Mouse (Mus musculus): ENCODE results near the gene Arhgap32. TPM values are rescaled to one million over a fixed set of nuclear protein-coding genes. Genes with fewer than 3 reads are reported as not detected.
A peak's percentile ranks its signal among the peaks of the same experiment; 100 is the strongest.

The Arhgap32 gene
- polyA plus RNA-seq, 1 experiment from 2014 or later = 11.0 TPM

- H3K27ac ChIP-seq (ENCODE audit: low read length) = peak overlapping the region; percentile 71
These were observed 119.0 kb downstream of the Arhgap32 start for GRCm38 (mm10) chr9:32234767-32235489.

GRCm38 (mm10) chr9:32238899-32239298 is 123.0 kb downstream of the Arhgap32 start:
- WGBS = 63% methylated on average over 10 of the region's 10 CpGs

More at GRCm38 (mm10) chr9:32234767-32235489, 119.0 kb downstream of the Arhgap32 start:
- H3K9me3 ChIP-seq (ENCODE audit: control insufficient read depth, low read length) = no peaks in the 10 kb centered on the region
- H3K9ac ChIP-seq (ENCODE audit: low read depth, low read length) = no peak overlapping the region
- H3K4me2 ChIP-seq (ENCODE audit: low read depth, low read length) = no peak overlapping the region
- no peaks in the 10 kb centered on the region for H3K36me3 ChIP-seq (ENCODE audit: control insufficient read depth, insufficient read depth, low read length)
- H3K4me3 ChIP-seq (ENCODE audit: low read length) = no peak overlapping the region
- no peaks in the 10 kb centered on the region for H3K27me3 ChIP-seq (replicated peaks; ENCODE audit: control insufficient read depth, insufficient read depth, low read length)
- WGBS = 57% methylated on average over 3 of the region's 3 CpGs
- peak; percentile 90 for ATAC-seq
- peaks cover 18% of the 10 kb centered on the region for H3K4me1 ChIP-seq (ENCODE audit: control insufficient read depth, insufficient read depth, low read length)

GRCm38 (mm10) chr9:32239427-32239826 is 123.5 kb downstream of the Arhgap32 start:
- no peaks in the 10 kb centered on the region for H3K9me3 ChIP-seq (ENCODE audit: control insufficient read depth, low read length)
- H3K36me3 ChIP-seq (ENCODE audit: control insufficient read depth, insufficient read depth, low read length) = no peaks in the 10 kb centered on the region
- H3K9ac ChIP-seq (ENCODE audit: low read depth, low read length) = 0 out of 2 replicates have a peak overlapping the region, but pooled peaks have one; percentile 37
- H3K4me2 ChIP-seq (ENCODE audit: low read depth, low read length) = peak overlapping the region; percentile 40
- WGBS = 73% methylated on average over 10 of the region's 10 CpGs
- peak overlapping the region; percentile 76 for H3K27ac ChIP-seq (ENCODE audit: low read length)
- no peak overlapping the region; the same call in 1 of the 2 replicates for H3K4me3 ChIP-seq (ENCODE audit: low read length)
- 0 out of 2 replicates have a peak, but pooled peaks have one; percentile 15 for ATAC-seq
- no peaks in the 10 kb centered on the region for H3K27me3 ChIP-seq (replicated peaks; ENCODE audit: control insufficient read depth, insufficient read depth, low read length)
- peaks cover 19% of the 10 kb centered on the region for H3K4me1 ChIP-seq (ENCODE audit: control insufficient read depth, insufficient read depth, low read length)

More at GRCm38 (mm10) chr9:32238899-32239298, 123.0 kb downstream of the Arhgap32 start:
- Histone ChIP-seq H3K27me3 (replicated peaks; ENCODE audit: control insufficient read depth, insufficient read depth, low read length) (no peaks in the 10 kb centered on the region), H3K9me3 (ENCODE audit: control insufficient read depth, low read length) (no peaks in the 10 kb centered on the region), H3K27ac (ENCODE audit: low read length) (peak overlapping the region; percentile 76), H3K4me2 (ENCODE audit: low read depth, low read length) (peak overlapping the region; percentile 40), H3K4me3 (ENCODE audit: low read length) (no peak overlapping the region), H3K36me3 (ENCODE audit: control insufficient read depth, insufficient read depth, low read length) (no peaks in the 10 kb centered on the region), H3K4me1 (ENCODE audit: control insufficient read depth, insufficient read depth, low read length) (peaks cover 20% of the 10 kb centered on the region), H3K9ac (ENCODE audit: low read depth, low read length) (no peak overlapping the region)
- ATAC-seq = peak; percentile 51

- Histone ChIP-seq H3K36me3 (ENCODE audit: control insufficient read depth, insufficient read depth, low read length) (no peaks in the 10 kb centered on the region), H3K9ac (ENCODE audit: low read depth, low read length) (no peak overlapping the region), H3K27ac (ENCODE audit: low read length) (no peak overlapping the region), H3K27me3 (replicated peaks; ENCODE audit: control insufficient read depth, insufficient read depth, low read length) (no peaks in the 10 kb centered on the region), H3K4me3 (ENCODE audit: low read length) (no peak overlapping the region), H3K4me1 (ENCODE audit: control insufficient read depth, insufficient read depth, low read length) (peaks cover 18% of the 10 kb centered on the region), H3K9me3 (ENCODE audit: control insufficient read depth, low read length) (no peaks in the 10 kb centered on the region), H3K4me2 (ENCODE audit: low read depth, low read length) (no peak overlapping the region)
- ATAC-seq = no peak
- 86% methylated on average over 5 of the region's 5 CpGs for WGBS
These were observed 124.5 kb downstream of the Arhgap32 start for GRCm38 (mm10) chr9:32240449-32240848.

- Histone ChIP-seq H3K9me3 (ENCODE audit: control insufficient read depth, low read length) (no peaks in the 10 kb centered on the region), H3K36me3 (ENCODE audit: control insufficient read depth, insufficient read depth, low read length) (no peaks in the 10 kb centered on the region), H3K9ac (ENCODE audit: low read depth, low read length) (peak overlapping the region; percentile 16; the same call in 1 of the 2 replicates), H3K4me3 (ENCODE audit: low read length) (no peak overlapping the region), H3K4me2 (ENCODE audit: low read depth, low read length) (no peak overlapping the region), H3K27me3 (replicated peaks; ENCODE audit: control insufficient read depth, insufficient read depth, low read length) (no peaks in the 10 kb centered on the region), H3K27ac (ENCODE audit: low read length) (peak overlapping the region; percentile 52; the same call in 1 of the 2 replicates), H3K4me1 (ENCODE audit: control insufficient read depth, insufficient read depth, low read length) (peaks cover 15% of the 10 kb centered on the region)
- 77% methylated on average over 9 of the region's 9 CpGs for whole genome bisulfite sequencing
- no peak for ATAC-seq
These were observed 125.8 kb downstream of the Arhgap32 start for GRCm38 (mm10) chr9:32241637-32242199.

GRCm38 (mm10) chr9:32242921-32243617 is 127.1 kb downstream of the Arhgap32 start:
- WGBS = 36% methylated on average over 2 of the region's 2 CpGs
- peaks cover 5% of the 10 kb centered on the region; the same call in 1 of the 2 replicates for H3K4me1 ChIP-seq (ENCODE audit: control insufficient read depth, insufficient read depth, low read length)
- peak; percentile 86 for ATAC-seq
- no peak overlapping the region; the same call in 1 of the 2 replicates for H3K4me2 ChIP-seq (ENCODE audit: low read depth, low read length)
- H3K36me3 ChIP-seq (ENCODE audit: control insufficient read depth, insufficient read depth, low read length) = no peaks in the 10 kb centered on the region
- no peaks in the 10 kb centered on the region for H3K9me3 ChIP-seq (ENCODE audit: control insufficient read depth, low read length)
- H3K27me3 ChIP-seq (replicated peaks; ENCODE audit: control insufficient read depth, insufficient read depth, low read length) = no peaks in the 10 kb centered on the region
- no peak overlapping the region for H3K27ac ChIP-seq (ENCODE audit: low read length)
- H3K9ac ChIP-seq (ENCODE audit: low read depth, low read length) = no peak overlapping the region
- H3K4me3 ChIP-seq (ENCODE audit: low read length) = no peak overlapping the region

- WGBS = 83% methylated on average over 3 of the region's 3 CpGs
These were observed 129.3 kb downstream of the Arhgap32 start for GRCm38 (mm10) chr9:32245237-32245636.

GRCm38 (mm10) chr9:32246123-32246716 is 130.3 kb downstream of the Arhgap32 start:
- Histone ChIP-seq H3K9me3 (ENCODE audit: control insufficient read depth, low read length) (no peaks in the 10 kb centered on the region), H3K4me1 (ENCODE audit: control insufficient read depth, insufficient read depth, low read length) (peaks cover 2% of the 10 kb centered on the region; the same call in 1 of the 2 replicates)

More at GRCm38 (mm10) chr9:32245237-32245636, 129.3 kb downstream of the Arhgap32 start:
- Histone ChIP-seq H3K4me2 (ENCODE audit: low read depth, low read length) (no peak overlapping the region), H3K9me3 (ENCODE audit: control insufficient read depth, low read length) (no peaks in the 10 kb centered on the region), H3K9ac (ENCODE audit: low read depth, low read length) (no peak overlapping the region), H3K36me3 (ENCODE audit: control insufficient read depth, insufficient read depth, low read length) (0 out of 2 replicates have a peak, but pooled peaks cover 2% of the 10 kb centered on the region), H3K4me3 (ENCODE audit: low read length) (no peak overlapping the region), H3K27me3 (replicated peaks; ENCODE audit: control insufficient read depth, insufficient read depth, low read length) (no peaks in the 10 kb centered on the region), H3K27ac (ENCODE audit: low read length) (no peak overlapping the region), H3K4me1 (ENCODE audit: control insufficient read depth, insufficient read depth, low read length) (peaks cover 2% of the 10 kb centered on the region; the same call in 1 of the 2 replicates)
- no peak for ATAC-seq

GRCm38 (mm10) chr9:32250486-32250885 is 134.6 kb downstream of the Arhgap32 start:
- ATAC-seq = no peak
- 83% methylated on average over 4 of the region's 4 CpGs for WGBS
- no peak overlapping the region for H3K9ac ChIP-seq (ENCODE audit: low read depth, low read length)
- H3K9me3 ChIP-seq (ENCODE audit: control insufficient read depth, low read length) = no peaks in the 10 kb centered on the region
- no peak overlapping the region; the same call in 1 of the 2 replicates for H3K27ac ChIP-seq (ENCODE audit: low read length)
- H3K4me1 ChIP-seq (ENCODE audit: control insufficient read depth, insufficient read depth, low read length) = no peaks in the 10 kb centered on the region
- H3K4me3 ChIP-seq (ENCODE audit: low read length) = no peak overlapping the region
- H3K36me3 ChIP-seq (ENCODE audit: control insufficient read depth, insufficient read depth, low read length) = peaks cover 15% of the 10 kb centered on the region
- H3K27me3 ChIP-seq (replicated peaks; ENCODE audit: control insufficient read depth, insufficient read depth, low read length) = no peaks in the 10 kb centered on the region
- no peak overlapping the region for H3K4me2 ChIP-seq (ENCODE audit: low read depth, low read length)

More at GRCm38 (mm10) chr9:32246123-32246716, 130.3 kb downstream of the Arhgap32 start:
- 62% methylated on average over 6 of the region's 6 CpGs for WGBS
- Histone ChIP-seq H3K4me3 (ENCODE audit: low read length) (no peak overlapping the region), H3K9ac (ENCODE audit: low read depth, low read length) (no peak overlapping the region), H3K36me3 (ENCODE audit: control insufficient read depth, insufficient read depth, low read length) (peaks cover 7% of the 10 kb centered on the region), H3K27me3 (replicated peaks; ENCODE audit: control insufficient read depth, insufficient read depth, low read length) (no peaks in the 10 kb centered on the region), H3K27ac (ENCODE audit: low read length) (no peak overlapping the region), H3K4me2 (ENCODE audit: low read depth, low read length) (no peak overlapping the region)
- ATAC-seq = no peak
